Mouse (Mus musculus) liver, adult 2 months (tissue): ENCODE measurements around the gene Ap3d1.

Experiments used
- CTCF ChIP-seq: fragments of 200-500 bp; IDR thresholded peaks from 2 replicates; pipeline ENCODE4 v1.5.1; 2011; ENCODE audit warnings: low read depth, low read length, control low read depth
- POLR2A ChIP-seq: fragments of 200-500 bp; IDR thresholded peaks from 2 replicates; pipeline ENCODE4 v1.6.1; 2011; ENCODE audit warnings: low read length, control low read depth; ENCODE audit not compliant: insufficient read depth; ENCODE audit errors: extremely low read depth

DNA sequence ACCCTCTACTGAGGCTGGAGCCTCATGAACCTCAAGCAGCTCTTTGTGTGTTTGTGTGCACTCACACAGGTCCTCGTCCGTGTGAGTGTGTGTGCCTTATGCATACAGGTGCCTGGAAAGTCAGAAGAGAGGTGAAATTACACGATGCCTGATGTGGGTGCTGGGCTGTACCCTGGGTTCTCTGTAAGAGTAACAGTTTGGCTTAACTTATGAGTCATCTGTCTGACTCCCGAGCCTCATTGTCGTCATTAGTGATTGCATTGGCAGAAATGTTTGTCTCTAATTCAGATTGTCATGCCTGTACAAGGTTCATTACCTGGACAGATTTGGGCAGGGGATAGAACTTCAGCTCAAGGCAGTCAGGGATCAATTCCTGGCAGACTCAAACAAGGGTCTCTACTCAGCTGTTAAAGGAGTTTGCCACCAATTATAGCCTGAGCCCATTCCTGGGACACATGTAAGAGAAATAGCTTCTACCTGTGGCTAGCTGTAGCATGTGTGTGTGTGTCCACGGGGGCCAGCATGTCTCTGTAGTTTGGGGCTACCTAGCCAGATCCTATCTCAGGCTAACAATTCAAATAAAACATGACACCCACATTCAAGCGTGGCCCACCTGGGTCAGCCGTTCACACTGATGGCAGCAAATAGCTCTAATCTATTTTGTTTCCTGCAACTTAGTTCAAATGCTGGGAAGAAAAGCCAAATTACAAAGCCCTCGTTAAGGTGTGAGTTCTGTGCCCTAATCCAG lies 64.8 kb downstream of the Ap3d1 start:
- TF ChIP-seq CTCF (no peak), POLR2A (no peak)
